Mouse (Mus musculus) testis, adult 2 months (tissue): ENCODE results near the gene Dusp16. TPM values are rescaled to one million over a fixed set of nuclear protein-coding genes. Genes with fewer than 3 reads are reported as not detected.

Experiments
- H3K27ac ChIP-seq: fragments of 200-500 bp; 2 replicates; pipeline ENCODE4 v1.5.1; 2012; ENCODE audit warnings: low read depth, low read length; ENCODE audit not compliant: control insufficient read depth, insufficient read depth
- H3K27me3 ChIP-seq: fragments of 200-500 bp; 2 replicates; pipeline ENCODE4 v1.6.1; 2012; ENCODE audit warnings: mild to moderate bottlenecking, low read length, moderate library complexity; ENCODE audit not compliant: control insufficient read depth, insufficient read depth
- H3K36me3 ChIP-seq: fragments of 200-500 bp; 2 replicates; pipeline ENCODE4 v1.6.1; 2012; ENCODE audit warnings: mild to moderate bottlenecking, low read length; ENCODE audit not compliant: control insufficient read depth, insufficient read depth
- H3K4me1 ChIP-seq: fragments of 200-500 bp; 2 replicates; pipeline ENCODE4 v1.6.1; 2012; ENCODE audit warnings: low read length; ENCODE audit not compliant: control insufficient read depth, insufficient read depth
- H3K4me3 ChIP-seq: fragments of 200-500 bp; 2 replicates; pipeline ENCODE4 v1.5.1; 2012; ENCODE audit warnings: low read depth, mild to moderate bottlenecking, low read length, moderate library complexity, mixed read lengths; ENCODE audit not compliant: control insufficient read depth
- CTCF ChIP-seq: fragments of 200-500 bp; IDR thresholded peaks from 2 replicates; pipeline ENCODE4 v1.5.1; 2012; ENCODE audit warnings: low read depth, mild to moderate bottlenecking, inconsistent platforms, low read length, moderate library complexity; ENCODE audit not compliant: control insufficient read depth, insufficient read depth, insufficient replicate concordance
- POLR2A ChIP-seq: fragments of 200-500 bp; IDR thresholded peaks from 2 replicates; pipeline ENCODE4 v1.6.1; 2012; ENCODE audit warnings: low read depth, mild to moderate bottlenecking, inconsistent platforms, low read length, moderate library complexity; ENCODE audit not compliant: control insufficient read depth
- polyA plus RNA-seq: library from polyadenylated mRNA; depleted of rRNA; stranded (reverse); fragments of >200 nt; gene quantifications from 2 replicates; pipeline ENCODE4 v1.2.3, GENCODE M21; 2012

The Dusp16 gene
- polyA plus RNA-seq, 1 experiment, result 11.0 TPM

GRCm38 (mm10) chr6:134764441-134765061 lies 27.9 kb downstream of the Dusp16 start:
- H3K36me3 ChIP-seq, result no peaks in the 10 kb centered on the region
- no peaks in the 10 kb centered on the region for H3K4me1 ChIP-seq
- TF ChIP-seq POLR2A (no peak), CTCF (no peak)
- no peaks in the 10 kb centered on the region for H3K27me3 ChIP-seq
- H3K4me3 ChIP-seq, result no peak overlapping the region
- H3K27ac ChIP-seq, result no peak overlapping the region

GRCm38 (mm10) chr6:134763436-134763835 lies 29.0 kb downstream of the Dusp16 start:
- no peaks in the 10 kb centered on the region for H3K4me1 ChIP-seq
- no peaks in the 10 kb centered on the region for H3K36me3 ChIP-seq
- no peaks in the 10 kb centered on the region for H3K27me3 ChIP-seq
- H3K27ac ChIP-seq, result no peak overlapping the region
- TF ChIP-seq CTCF, result no peak
- no peak for TF ChIP-seq POLR2A
- no peak overlapping the region for H3K4me3 ChIP-seq

GRCm38 (mm10) chr6:134761808-134762207 lies 30.6 kb downstream of the Dusp16 start:
- no peak for TF ChIP-seq POLR2A
- no peak for TF ChIP-seq CTCF
- no peak overlapping the region for H3K27ac ChIP-seq
- H3K27me3 ChIP-seq, result no peaks in the 10 kb centered on the region
- no peaks in the 10 kb centered on the region for H3K4me1 ChIP-seq
- no peaks in the 10 kb centered on the region for H3K36me3 ChIP-seq
- no peak overlapping the region for H3K4me3 ChIP-seq

GRCm38 (mm10) chr6:134760926-134761544 lies 31.4 kb downstream of the Dusp16 start:
- Histone ChIP-seq H3K4me3 (no peak overlapping the region), H3K4me1 (no peaks in the 10 kb centered on the region), H3K27me3 (no peaks in the 10 kb centered on the region), H3K36me3 (no peaks in the 10 kb centered on the region), H3K27ac (no peak overlapping the region)
- TF ChIP-seq POLR2A, result no peak
- TF ChIP-seq CTCF, result no peak

DNA sequence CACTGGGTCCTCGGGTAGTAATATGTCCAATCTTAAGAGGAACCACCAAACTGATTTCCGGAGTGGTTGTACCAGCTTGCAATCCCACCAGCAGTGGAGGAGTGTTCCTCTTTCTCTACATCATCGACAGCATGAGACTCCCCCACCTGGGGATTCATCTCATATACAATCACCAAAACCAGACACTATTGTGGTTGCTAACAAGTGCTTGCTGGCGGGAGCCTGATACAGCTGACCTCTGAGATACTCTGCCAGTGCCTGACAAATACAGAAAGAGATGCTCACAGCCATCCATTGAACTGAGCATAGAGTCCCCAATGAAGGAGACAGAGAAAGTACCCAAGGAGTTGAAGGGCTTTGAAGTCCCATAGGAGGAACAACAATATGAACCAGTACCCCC lies 36.4 kb downstream of the Dusp16 start:
- no peak for TF ChIP-seq POLR2A
- Histone ChIP-seq H3K27me3 (no peaks in the 10 kb centered on the region), H3K4me3 (no peak overlapping the region), H3K27ac (no peak overlapping the region), H3K4me1 (no peaks in the 10 kb centered on the region), H3K36me3 (no peaks in the 10 kb centered on the region)

DNA sequence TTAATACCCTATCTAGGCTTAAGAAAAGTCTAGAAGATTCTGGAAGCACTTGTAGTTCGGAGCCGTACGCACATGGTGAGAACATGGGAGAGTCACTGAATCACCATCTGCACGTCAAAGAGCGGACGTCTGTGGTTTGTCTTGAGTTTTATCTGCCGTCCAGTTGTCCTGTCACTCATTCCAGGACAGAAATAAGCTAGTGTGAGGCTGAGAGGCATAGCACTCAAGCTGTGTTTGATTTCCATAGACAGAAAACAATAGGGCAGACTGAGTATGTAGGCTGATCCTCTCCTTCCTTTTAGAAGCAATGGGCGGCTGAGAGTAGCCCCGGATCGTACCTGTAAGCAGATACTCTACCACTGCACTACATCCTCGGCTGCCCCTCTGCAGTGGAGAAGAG lies 38.6 kb downstream of the Dusp16 start:
- no peak overlapping the region for H3K27ac ChIP-seq
- TF ChIP-seq POLR2A, result no peak
- no peak for TF ChIP-seq CTCF
- H3K36me3 ChIP-seq, result no peaks in the 10 kb centered on the region

GRCm38 (mm10) chr6:134753412-134753811 lies 39.0 kb downstream of the Dusp16 start:
- TF ChIP-seq POLR2A, result no peak
- no peak for TF ChIP-seq CTCF
- Histone ChIP-seq H3K36me3 (no peaks in the 10 kb centered on the region), H3K27me3 (no peaks in the 10 kb centered on the region), H3K27ac (no peak overlapping the region), H3K4me1 (no peaks in the 10 kb centered on the region), H3K4me3 (no peak overlapping the region)

More for the DNA sequence above, 38.6 kb downstream of the Dusp16 start:
- Histone ChIP-seq H3K4me3 (no peak overlapping the region), H3K4me1 (no peaks in the 10 kb centered on the region), H3K27me3 (no peaks in the 10 kb centered on the region)
